Mouse (Mus musculus) embryonic facial prominence, embryonic 11.5 days (tissue): ENCODE measurements around the gene Cyp2c23. TPM values are rescaled to one million over a fixed set of nuclear protein-coding genes. Genes with fewer than 3 reads are reported as not detected.

ENCODE experiments used
- polyA plus RNA-seq: library from polyadenylated mRNA; unstranded; fragments of >200 nt; fragmentation: Nextera tagmentation; extraction: Ambion mirVana; gene quantifications from 2 replicates; pipeline ENCODE4 v1.2.1, GENCODE M21; 2014

Cyp2c23 gene
- polyA plus RNA-seq, 1 experiment from 2014 or later: not detected

Other genes starting within 250 kb of the Cyp2c23 start
- gene Abcc2, start 247.0 kb downstream of the Cyp2c23 start, polyA plus RNA-seq: 0.03 and 0.11 TPM in 2 replicates
- 15.7 and 17.3 TPM in 2 replicates for gene Dnmbp, start 89.0 kb downstream of the Cyp2c23 start, polyA plus RNA-seq
- gene Cpn1, start 42.7 kb downstream of the Cyp2c23 start, polyA plus RNA-seq: not detected in 2 replicates
- gene Erlin1, start 40.6 kb upstream of the Cyp2c23 start, polyA plus RNA-seq: 19.9 and 23.7 TPM in 2 replicates
- gene Chuk, start 78.3 kb upstream of the Cyp2c23 start, polyA plus RNA-seq: 46.1 and 47.2 TPM in 2 replicates
- gene Cwf19l1, start 106.7 kb upstream of the Cyp2c23 start, polyA plus RNA-seq: 47.3 and 52.3 TPM in 2 replicates
- gene Bloc1s2, start 117.2 kb upstream of the Cyp2c23 start, polyA plus RNA-seq: 104 and 110 TPM in 2 replicates
- gene Pkd2l1, start 163.2 kb upstream of the Cyp2c23 start, polyA plus RNA-seq: 0.10 TPM in 1 of 2 replicates, not detected in the other
- gene Scd3, start 174.1 kb upstream of the Cyp2c23 start, polyA plus RNA-seq: 0.22 and 0.59 TPM in 2 replicates